ENCODE assay signal across 12 mouse cellular contexts in genomic region chr16:91446778-91447511, GRCm38 (mm10). TPM values are rescaled to one million over a fixed set of nuclear protein-coding genes. Genes with fewer than 3 reads are reported as not detected.
DNase-seq lines count a peak whose midpoint lies in the region; ATAC-seq and TF ChIP-seq lines count a peak whose summit lies in the region.
"Had no signal": no experiment of that assay in that cellular context is flagged by ENCODE, and none has a peak within 500 bp of the region (broad histone marks: within the 10 kb centered on the region; RNA-seq: fewer than 3 reads in every experiment).

No protein-coding gene starts in this region.

- TF ChIP-seq CTCF in forebrain, postnatal 0 days (IDR thresholded peaks at IDR 0.05; ENCODE audit: low read depth) = no peak
- no peak for TF ChIP-seq CTCF in left cerebral cortex, adult 2 months (IDR thresholded peaks at IDR 0.05)

- ATAC-seq in forebrain, postnatal 0 days = no peak
- peak; percentile 7; the same call in 1 of the 2 replicates for ATAC-seq in megakaryocyte-erythroid progenitor cell, adult 5-6 weeks (replicated peaks; ENCODE audit: low FRiP score, low TSS enrichment, poor library complexity, severe bottlenecking)
- ATAC-seq: forebrain, embryonic 15.5 days had no signal

- H3K36me3 ChIP-seq in forebrain, embryonic 10.5 days (replicated peaks) = no peaks in the 10 kb centered on the region
- no peaks in the 10 kb centered on the region for H3K36me3 ChIP-seq in forebrain, postnatal 0 days (ENCODE audit: insufficient read depth)
- H3K36me3 ChIP-seq: forebrain, embryonic 15.5 days; lung, embryonic 15.5 days had no signal

- no peaks in the 10 kb centered on the region for H3K27me3 ChIP-seq in forebrain, embryonic 10.5 days (ENCODE audit: poor library complexity, severe bottlenecking)
- H3K27me3 ChIP-seq in forebrain, postnatal 0 days (ENCODE audit: insufficient read depth, low read length) = no peaks in the 10 kb centered on the region
- H3K27me3 ChIP-seq: forebrain, embryonic 15.5 days; lung, embryonic 15.5 days had no signal

- H3K9me3 ChIP-seq in forebrain, embryonic 10.5 days = no peaks in the 10 kb centered on the region
- H3K9me3 ChIP-seq in forebrain, postnatal 0 days (ENCODE audit: low read length) = no peaks in the 10 kb centered on the region
- H3K9me3 ChIP-seq: forebrain, embryonic 15.5 days; lung, embryonic 15.5 days had no signal

- no peak overlapping the region for H3K4me2 ChIP-seq in forebrain, postnatal 0 days (ENCODE audit: low read depth)
- H3K4me2 ChIP-seq: forebrain, embryonic 15.5 days; lung, embryonic 15.5 days had no signal

- H3K9ac ChIP-seq in forebrain, postnatal 0 days = no peak overlapping the region
- H3K9ac ChIP-seq: forebrain, embryonic 15.5 days; lung, embryonic 15.5 days had no signal

- H3K4me1 ChIP-seq in forebrain, embryonic 10.5 days = peaks cover 11% of the 10 kb centered on the region; the same call in 1 of the 2 replicates
- no peaks in the 10 kb centered on the region for H3K4me1 ChIP-seq in forebrain, postnatal 0 days (ENCODE audit: insufficient read depth)
- H3K4me1 ChIP-seq: forebrain, embryonic 15.5 days had no signal

- H3K27ac ChIP-seq in forebrain, embryonic 10.5 days = 0 out of 2 replicates have a peak overlapping the region, but pooled peaks have one; percentile 0
- no peak overlapping the region for H3K27ac ChIP-seq in forebrain, postnatal 0 days (ENCODE audit: low read depth, low read length)
- H3K27ac ChIP-seq in left cerebral cortex, adult 2 months = no peak overlapping the region
- H3K27ac ChIP-seq: forebrain, embryonic 15.5 days; lung, embryonic 15.5 days had no signal

- intact Hi-C loops in left cerebral cortex, adult 2 months (cut with DNase I) = no loop called here

- WGBS in forebrain, embryonic 10.5 days = 80% methylated on average over 8 of the region's 8 CpGs
- 61% methylated on average over 8 of the region's 8 CpGs for WGBS in forebrain, postnatal 0 days

- DNase-seq in forebrain, embryonic 10.5 days (ENCODE audit: extremely low spot score, low spot score) = no peak
- no peak for DNase-seq in forebrain, postnatal 0 days
- DNase-seq in CD4-positive, CD25-positive, alpha-beta regulatory T cell, adult 2 months (ENCODE audit: low read depth, low spot score) = peak; percentile 67
- peak; percentile 88 for DNase-seq in induced T-regulatory cell, adult 2 months (ENCODE audit: low read depth)
- DNase-seq in kidney, postnatal 10 days = no peak
- DNase-seq in cerebellum, postnatal 4 days (ENCODE audit: low spot score in 2 of 2) = no peak
- no peak for DNase-seq in left cerebral cortex, adult 2 months (ENCODE audit: extremely low spot score in 1 of 2, low spot score in 2 of 2)

- H3K4me3 ChIP-seq in forebrain, embryonic 10.5 days = no peak overlapping the region
- no peak overlapping the region for H3K4me3 ChIP-seq in forebrain, postnatal 0 days (ENCODE audit: low read depth, low read length)
- no peak overlapping the region for H3K4me3 ChIP-seq in left cerebral cortex, adult 2 months
- H3K4me3 ChIP-seq: forebrain, embryonic 15.5 days; lung, embryonic 15.5 days had no signal

RNA-seq across cellular contexts. Expression of gene Ifnar1, which starts 38.1 kb away (rescaled TPM):
- 48.3 and 52.7 TPM in 2 replicates for polyA plus RNA-seq in forebrain, embryonic 10.5 days (2016; fragmentation: Nextera tagmentation; extraction: Ambion mirVana)
- total RNA-seq in forebrain, postnatal 0 days (2014; rRNA removed) = 76.7 and 82.6 TPM in 2 replicates
- 22.7 and 33.6 TPM in 2 replicates for polyA plus RNA-seq in forebrain, postnatal 0 days (2015; fragmentation: Nextera tagmentation; extraction: Ambion mirVana)
- total RNA-seq in megakaryocyte-erythroid progenitor cell, adult 5-6 weeks (2014; fragmentation: Nextera tagmentation) = 16.3 and 19.6 TPM in 2 replicates
- total RNA-seq in megakaryocyte-erythroid progenitor cell, adult 5-6 weeks (2017) = 22.2 and 22.7 TPM in 2 replicates
- 10 to 100 TPM; 45.2 TPM for total RNA-seq in left cerebral cortex, adult 2 months (2021)

RNA-seq across cellular contexts. Expression of gene Il10rb, which starts 41.0 kb away (rescaled TPM):
- 4.7 and 5.8 TPM in 2 replicates for polyA plus RNA-seq in forebrain, embryonic 10.5 days (2016; fragmentation: Nextera tagmentation; extraction: Ambion mirVana)
- 5.0 and 7.9 TPM in 2 replicates for total RNA-seq in forebrain, postnatal 0 days (2014; rRNA removed)
- polyA plus RNA-seq in forebrain, postnatal 0 days (2015; fragmentation: Nextera tagmentation; extraction: Ambion mirVana) = 9.2 and 11.1 TPM in 2 replicates
- 17.3 and 20.6 TPM in 2 replicates for total RNA-seq in megakaryocyte-erythroid progenitor cell, adult 5-6 weeks (2014; fragmentation: Nextera tagmentation)
- total RNA-seq in megakaryocyte-erythroid progenitor cell, adult 5-6 weeks (2017) = 23.1 and 29.0 TPM in 2 replicates
- 1 to 10 TPM; 8.5 to 9.1 TPM for total RNA-seq in left cerebral cortex, adult 2 months (2021)

RNA-seq across cellular contexts. Expression of gene Gm21970, which starts 55.4 kb away (rescaled TPM):
- not detected in 2 replicates for polyA plus RNA-seq in forebrain, embryonic 10.5 days (2016; fragmentation: Nextera tagmentation; extraction: Ambion mirVana)
- total RNA-seq in forebrain, postnatal 0 days (2014; rRNA removed) = 6.1 TPM in 1 of 2 replicates, not detected in the other
- polyA plus RNA-seq in forebrain, postnatal 0 days (2015; fragmentation: Nextera tagmentation; extraction: Ambion mirVana) = not detected in 2 replicates
- total RNA-seq in megakaryocyte-erythroid progenitor cell, adult 5-6 weeks (2014; fragmentation: Nextera tagmentation) = 7.6 TPM in 1 of 2 replicates, not detected in the other
- not detected in 2 replicates for total RNA-seq in megakaryocyte-erythroid progenitor cell, adult 5-6 weeks (2017)
- total RNA-seq in left cerebral cortex, adult 2 months (2021) = not detected
- total RNA-seq: heart, adult 18-20 months; layer of hippocampus, postnatal 14 days had no signal
- polyA plus RNA-seq: forebrain, embryonic 15.5 days; lung, embryonic 15.5 days had no signal

Comparison
In these comparisons a context has a peak if more than half of its experiments do, and no peak if none do; other contexts are left out.
1. DNase-seq: peak in CD4-positive, CD25-positive, alpha-beta regulatory T cell, adult 2 months (single experiment) and induced T-regulatory cell, adult 2 months (single experiment); none in forebrain, embryonic 10.5 days (single experiment), forebrain, postnatal 0 days (single experiment), kidney, postnatal 10 days (single experiment), cerebellum, postnatal 4 days (0 of 2) and left cerebral cortex, adult 2 months (0 of 2).